Mouse (Mus musculus): ENCODE data around the gene Sh2d6. TPM values are rescaled to one million over a fixed set of nuclear protein-coding genes. Genes with fewer than 3 reads are reported as not detected.
"Not testable (repeated sequence)": the region's sequence is repeated elsewhere in the genome, so short reads cannot be mapped to it uniquely, and the experiment has no call there.

Gene Sh2d6
- polyA plus RNA-seq, 1 experiment from 2014 or later = not detected

GRCm38 (mm10) chr6:72492892-72493291, 28.6 kb downstream of the Sh2d6 start:
- no peak overlapping the region for H3K27ac ChIP-seq (ENCODE audit: poor library complexity, severe bottlenecking)
- H3K9ac ChIP-seq = no peak overlapping the region
- no peak overlapping the region for H3K4me2 ChIP-seq
- H3K9me3 ChIP-seq (replicated peaks) = no peaks in the 10 kb centered on the region
- H3K27me3 ChIP-seq (replicated peaks) = no peaks in the 10 kb centered on the region; the same call in 1 of the 2 replicates
- 0 out of 2 replicates have a peak, but pooled peaks have one; percentile 51 for ATAC-seq (ENCODE audit: insufficient number of reproducible peaks, low FRiP score)
- H3K36me3 ChIP-seq = no peaks in the 10 kb centered on the region
- H3K4me3 ChIP-seq = no peak overlapping the region
- 11% methylated on average over 6 of the region's 6 CpGs for WGBS
- H3K4me1 ChIP-seq (replicated peaks) = peaks cover 29% of the 10 kb centered on the region

GRCm38 (mm10) chr6:72491151-72491550, 30.4 kb downstream of the Sh2d6 start:
- Histone ChIP-seq H3K4me1 (replicated peaks) (peaks cover 35% of the 10 kb centered on the region), H3K9me3 (replicated peaks) (no peaks in the 10 kb centered on the region), H3K9ac (no peak overlapping the region), H3K4me2 (no peak overlapping the region), H3K27ac (ENCODE audit: poor library complexity, severe bottlenecking) (peak overlapping the region; percentile 68; the same call in 1 of the 2 replicates), H3K27me3 (replicated peaks) (no peaks in the 10 kb centered on the region), H3K4me3 (no peak overlapping the region), H3K36me3 (no peaks in the 10 kb centered on the region)
- 24% methylated on average over 3 of the region's 3 CpGs for WGBS
- ATAC-seq (ENCODE audit: insufficient number of reproducible peaks, low FRiP score) = no peak

DNA sequence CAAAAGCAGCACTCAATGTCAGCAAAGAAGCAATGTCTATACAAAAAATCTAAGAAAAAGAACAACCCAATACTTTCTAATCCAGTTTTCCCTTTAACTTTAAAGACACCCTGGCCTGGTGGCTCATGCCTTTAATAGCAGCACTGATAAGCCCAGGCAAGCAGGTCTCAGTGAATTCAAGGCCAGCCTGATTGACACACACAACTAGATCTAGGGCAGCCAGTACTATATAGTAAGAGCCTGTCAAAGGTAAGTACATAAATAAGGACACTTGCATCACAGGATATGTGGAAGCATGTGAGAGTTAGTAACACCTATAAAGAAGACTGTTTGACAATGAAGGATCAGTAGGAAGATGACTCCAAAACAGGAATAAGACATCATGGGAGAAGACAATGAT, 32.0 kb downstream of the Sh2d6 start:
- Histone ChIP-seq H3K27me3 (replicated peaks) (no peaks in the 10 kb centered on the region), H3K9ac (no peak overlapping the region), H3K9me3 (replicated peaks) (no peaks in the 10 kb centered on the region), H3K36me3 (no peaks in the 10 kb centered on the region), H3K4me3 (no peak overlapping the region), H3K4me1 (replicated peaks) (peaks cover 35% of the 10 kb centered on the region), H3K27ac (ENCODE audit: poor library complexity, severe bottlenecking) (peak overlapping the region; percentile 44; the same call in 1 of the 2 replicates), H3K4me2 (no peak overlapping the region)
- ATAC-seq (ENCODE audit: insufficient number of reproducible peaks, low FRiP score) = no peak

DNA sequence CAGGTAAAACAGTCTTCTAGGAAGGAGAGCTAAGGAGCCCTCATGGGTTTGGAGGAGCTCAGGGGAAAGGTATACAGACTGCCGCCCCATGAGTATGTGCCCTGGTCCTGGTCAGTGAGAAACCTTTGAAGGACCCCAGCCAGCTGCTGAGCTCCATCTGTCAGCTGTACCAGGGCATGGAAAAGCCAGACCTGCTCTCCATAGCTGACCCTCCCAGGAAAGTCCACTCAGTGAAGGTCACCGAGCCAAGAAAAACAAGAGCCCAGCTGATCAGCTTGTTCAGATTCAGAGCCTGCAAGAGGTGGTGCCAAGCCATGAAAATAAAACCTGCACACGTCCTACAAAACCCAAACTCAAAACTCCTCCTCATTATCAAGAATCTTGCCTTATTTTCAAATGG, 32.7 kb downstream of the Sh2d6 start:
- H3K27ac ChIP-seq (ENCODE audit: poor library complexity, severe bottlenecking) = peak overlapping the region; percentile 36; the same call in 1 of the 2 replicates
- 18% methylated on average over 3 of the region's 3 CpGs for WGBS
- peak; percentile 62; the same call in 1 of the 2 replicates for ATAC-seq (ENCODE audit: insufficient number of reproducible peaks, low FRiP score)
- no peak overlapping the region for H3K4me2 ChIP-seq
- no peaks in the 10 kb centered on the region for H3K27me3 ChIP-seq (replicated peaks)
- H3K9me3 ChIP-seq (replicated peaks) = no peaks in the 10 kb centered on the region
- H3K4me3 ChIP-seq = no peak overlapping the region
- H3K36me3 ChIP-seq = no peaks in the 10 kb centered on the region
- H3K9ac ChIP-seq = no peak overlapping the region; the same call in 1 of the 2 replicates
- peaks cover 35% of the 10 kb centered on the region for H3K4me1 ChIP-seq (replicated peaks)

DNA sequence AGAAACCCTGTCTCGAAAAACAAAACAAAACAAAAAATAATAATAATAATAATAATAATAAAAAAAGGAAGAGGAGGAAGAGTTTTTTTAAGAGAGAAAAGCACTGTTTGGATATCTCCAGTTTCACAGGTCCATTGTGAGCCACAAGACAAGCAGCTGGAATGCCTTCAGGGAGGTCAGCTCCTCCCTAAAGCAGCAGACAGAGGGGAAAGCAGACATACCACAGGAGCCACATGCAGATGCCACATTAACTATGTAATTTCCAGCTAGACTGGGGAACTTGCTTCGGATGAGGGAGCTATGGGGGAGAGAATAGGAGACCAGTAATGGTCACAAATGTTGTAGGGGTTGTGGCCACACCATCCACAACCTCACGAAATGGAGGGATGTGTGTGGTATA, 34.2 kb downstream of the Sh2d6 start:
- Histone ChIP-seq H3K9ac (no peak overlapping the region), H3K4me3 (no peak overlapping the region), H3K4me1 (replicated peaks) (peaks cover 27% of the 10 kb centered on the region), H3K4me2 (no peak overlapping the region), H3K27ac (ENCODE audit: poor library complexity, severe bottlenecking) (no peak overlapping the region), H3K27me3 (replicated peaks) (no peaks in the 10 kb centered on the region), H3K36me3 (no peaks in the 10 kb centered on the region), H3K9me3 (replicated peaks) (no peaks in the 10 kb centered on the region)
- no peak for ATAC-seq (ENCODE audit: insufficient number of reproducible peaks, low FRiP score)
- 56% methylated on average over 3 of the region's 3 CpGs for WGBS

- H3K4me1 ChIP-seq (replicated peaks) = peaks cover 27% of the 10 kb centered on the region
- H3K9ac ChIP-seq = no peak overlapping the region
- H3K4me2 ChIP-seq = no peak overlapping the region
- no peaks in the 10 kb centered on the region for H3K27me3 ChIP-seq (replicated peaks)
- WGBS = 83% methylated on average over 6 of the region's 6 CpGs
- no peak overlapping the region for H3K4me3 ChIP-seq
- H3K27ac ChIP-seq (ENCODE audit: poor library complexity, severe bottlenecking) = no peak overlapping the region
- H3K36me3 ChIP-seq = no peaks in the 10 kb centered on the region
- no peaks in the 10 kb centered on the region for H3K9me3 ChIP-seq (replicated peaks)
- no peak for ATAC-seq (ENCODE audit: insufficient number of reproducible peaks, low FRiP score)
Observed at GRCm38 (mm10) chr6:72486307-72486706, 35.2 kb downstream of the Sh2d6 start.

- Histone ChIP-seq H3K36me3 (no peaks in the 10 kb centered on the region), H3K27ac (ENCODE audit: poor library complexity, severe bottlenecking) (no peak overlapping the region), H3K27me3 (replicated peaks) (no peaks in the 10 kb centered on the region), H3K4me1 (replicated peaks) (peaks cover 21% of the 10 kb centered on the region), H3K4me3 (no peak overlapping the region), H3K9ac (no peak overlapping the region), H3K9me3 (replicated peaks) (no peaks in the 10 kb centered on the region), H3K4me2 (no peak overlapping the region)
- 78% methylated on average over 4 of the region's 4 CpGs for WGBS
- no peak for ATAC-seq (ENCODE audit: insufficient number of reproducible peaks, low FRiP score)
Observed at GRCm38 (mm10) chr6:72484887-72485286, 36.6 kb downstream of the Sh2d6 start.

DNA sequence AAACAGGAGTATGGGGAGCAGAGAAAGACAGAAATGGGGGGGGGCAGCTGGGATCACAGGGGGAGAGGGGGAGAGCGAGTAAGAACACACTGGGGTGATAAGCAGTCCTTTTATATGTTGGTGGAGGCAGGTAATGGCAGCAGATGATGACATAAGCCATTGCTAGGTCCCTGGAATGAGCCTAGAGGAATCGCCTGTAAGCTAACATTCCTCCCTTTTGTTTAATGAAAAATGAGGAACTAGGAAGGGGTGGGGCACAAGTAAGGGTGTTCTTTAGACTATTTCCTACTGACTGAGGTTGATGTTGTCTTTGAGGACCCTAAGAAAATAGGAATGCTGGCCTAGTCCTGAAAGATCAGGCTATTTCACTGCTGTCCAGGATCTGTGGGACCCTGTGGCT, 39.4 kb downstream of the Sh2d6 start:
- no peaks in the 10 kb centered on the region for H3K36me3 ChIP-seq
- H3K4me3 ChIP-seq = no peak overlapping the region
- H3K27me3 ChIP-seq (replicated peaks) = no peaks in the 10 kb centered on the region
- ATAC-seq (ENCODE audit: insufficient number of reproducible peaks, low FRiP score) = no peak
- H3K4me2 ChIP-seq = no peak overlapping the region
- 81% methylated on average over 2 of the region's 2 CpGs for WGBS
- H3K9me3 ChIP-seq (replicated peaks) = 0 out of 2 replicates have a peak, but pooled peaks cover 3% of the 10 kb centered on the region
- no peak overlapping the region for H3K27ac ChIP-seq (ENCODE audit: poor library complexity, severe bottlenecking)
- no peak overlapping the region for H3K9ac ChIP-seq
- no peaks in the 10 kb centered on the region for H3K4me1 ChIP-seq (replicated peaks)

DNA sequence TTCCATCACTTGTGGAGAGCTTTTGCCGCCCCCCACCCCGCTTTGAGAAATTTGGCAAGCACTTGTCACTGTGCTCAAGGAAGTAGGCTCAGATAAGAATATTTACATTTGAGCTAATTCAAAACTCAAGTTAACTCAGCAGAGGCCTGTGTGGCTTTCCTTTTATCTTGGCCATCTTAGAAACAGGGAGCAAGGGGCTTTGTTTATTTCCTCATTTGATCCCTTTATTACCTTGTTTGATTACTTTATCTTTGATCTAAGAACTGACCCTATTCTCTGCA, 41.1 kb downstream of the Sh2d6 start:
- no peak overlapping the region for H3K4me3 ChIP-seq
- H3K27me3 ChIP-seq (replicated peaks) = no peaks in the 10 kb centered on the region
- no peak for ATAC-seq (ENCODE audit: insufficient number of reproducible peaks, low FRiP score)
- no peak overlapping the region for H3K4me2 ChIP-seq
- WGBS = 49% methylated on average over 2 of the region's 2 CpGs
- no peak overlapping the region for H3K9ac ChIP-seq
- H3K27ac ChIP-seq (ENCODE audit: poor library complexity, severe bottlenecking) = no peak overlapping the region
- H3K9me3 ChIP-seq (replicated peaks) = 0 out of 2 replicates have a peak, but pooled peaks cover 3% of the 10 kb centered on the region
- no peaks in the 10 kb centered on the region for H3K36me3 ChIP-seq
- H3K4me1 ChIP-seq (replicated peaks) = no peaks in the 10 kb centered on the region

DNA sequence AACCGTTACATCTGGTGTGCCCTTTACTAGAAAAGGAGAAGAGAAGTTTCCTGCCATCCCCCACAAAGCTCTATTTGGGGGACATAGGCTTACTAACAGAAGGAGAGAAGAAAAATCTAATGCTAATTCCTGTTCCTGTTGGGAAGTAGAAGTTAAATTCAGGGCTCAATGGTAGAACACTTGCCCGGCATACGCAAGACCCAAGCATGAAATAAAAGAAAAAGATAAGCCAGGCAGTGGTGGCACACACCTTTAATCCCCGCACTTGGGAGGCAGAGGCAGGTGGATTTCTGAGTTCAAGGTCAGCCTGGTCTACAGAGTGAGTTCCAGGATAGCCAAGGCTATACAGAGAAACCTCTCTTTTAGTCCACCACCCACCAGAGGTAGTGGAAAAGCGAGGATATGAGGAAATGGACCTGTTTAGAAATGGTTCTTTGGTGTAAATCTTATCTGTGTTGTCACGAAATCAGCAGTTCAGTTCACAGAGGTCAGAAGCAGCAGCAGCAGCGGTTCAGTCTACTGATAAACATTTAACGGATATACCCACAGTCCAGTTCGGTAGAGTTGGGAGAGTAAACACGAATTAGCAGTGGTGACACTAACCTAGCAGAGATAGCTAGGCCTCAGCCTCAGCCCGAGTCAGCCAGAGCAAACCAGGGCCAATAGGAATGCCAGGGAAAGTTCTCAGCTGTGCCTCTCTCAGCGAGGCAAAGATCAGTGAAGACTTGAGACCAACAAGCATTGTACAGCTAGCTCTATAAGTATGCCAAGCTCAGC, 41.7 kb downstream of the Sh2d6 start:
- no peak for ATAC-seq (ENCODE audit: insufficient number of reproducible peaks, low FRiP score)

GRCm38 (mm10) chr6:72478691-72479090, 42.8 kb downstream of the Sh2d6 start:
- H3K36me3 ChIP-seq; H3K9ac ChIP-seq; H3K4me3 ChIP-seq; H3K9me3 ChIP-seq (replicated peaks); H3K27ac ChIP-seq (ENCODE audit: poor library complexity, severe bottlenecking); H3K27me3 ChIP-seq (replicated peaks); H3K4me2 ChIP-seq; H3K4me1 ChIP-seq (replicated peaks); ATAC-seq (ENCODE audit: insufficient number of reproducible peaks, low FRiP score): not testable (repeated sequence)
- WGBS = 88% methylated on average over 3 of the region's 3 CpGs

More for the DNA sequence above, 41.7 kb downstream of the Sh2d6 start:
- H3K4me3 ChIP-seq = no peak overlapping the region
- no peaks in the 10 kb centered on the region for H3K4me1 ChIP-seq (replicated peaks)
- no peaks in the 10 kb centered on the region for H3K36me3 ChIP-seq
- WGBS = 70% methylated on average over 12 of the region's 12 CpGs
- H3K9ac ChIP-seq = no peak overlapping the region
- H3K27me3 ChIP-seq (replicated peaks) = no peaks in the 10 kb centered on the region
- no peak overlapping the region for H3K27ac ChIP-seq (ENCODE audit: poor library complexity, severe bottlenecking)
- H3K4me2 ChIP-seq = no peak overlapping the region
- 0 out of 2 replicates have a peak, but pooled peaks cover 3% of the 10 kb centered on the region for H3K9me3 ChIP-seq (replicated peaks)

DNA sequence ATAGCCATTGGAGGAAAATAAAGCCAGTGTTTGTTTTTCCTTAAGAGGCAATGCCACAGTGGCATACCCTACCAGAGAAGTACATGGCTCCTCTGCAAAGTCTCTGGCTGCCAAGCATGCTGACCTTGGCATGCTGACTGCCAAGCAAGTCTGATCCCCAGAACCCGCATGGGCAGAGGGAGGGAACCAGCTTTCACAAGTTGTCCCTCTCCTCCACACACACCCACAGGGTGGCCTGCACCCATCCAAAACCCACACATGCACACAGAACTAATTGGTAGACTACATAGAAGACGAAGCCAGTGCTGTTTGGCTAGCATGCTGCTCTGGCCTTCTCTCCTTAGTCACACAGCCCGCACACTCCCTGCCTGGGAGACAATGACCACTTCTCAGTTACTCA, 43.9 kb downstream of the Sh2d6 start:
- no peak for ATAC-seq (ENCODE audit: insufficient number of reproducible peaks, low FRiP score)
- Histone ChIP-seq H3K4me2 (no peak overlapping the region), H3K9me3 (replicated peaks) (0 out of 2 replicates have a peak, but pooled peaks cover 3% of the 10 kb centered on the region), H3K36me3 (no peaks in the 10 kb centered on the region), H3K27me3 (replicated peaks) (no peaks in the 10 kb centered on the region), H3K27ac (ENCODE audit: poor library complexity, severe bottlenecking) (no peak overlapping the region), H3K4me3 (no peak overlapping the region), H3K4me1 (replicated peaks) (no peaks in the 10 kb centered on the region), H3K9ac (no peak overlapping the region)
- 79% methylated on average over 3 of the region's 3 CpGs for WGBS
